Mouse (Mus musculus) right cerebral cortex, postnatal 25 days (tissue): ENCODE measurements at regions not wholly inside any gene's neighbourhood (a gene's known extent, or its start where the extent isn't known, plus 50 kb on each side); places are given as distances from the start of the nearest gene placed in this dataset.
A peak's percentile ranks its signal among the peaks of the same experiment; 100 is the strongest.

Experiments
- DNase-seq: peaks from one replicate; pipeline ENCODE4 v3.0.0; 2022

GRCm38 (mm10) chrX:105346420-105346819, 153.2 kb upstream of the Cypt2 start:
- no peak for DNase-seq

- no peak for DNase-seq
Observed at GRCm38 (mm10) chrX:105366284-105366683, 133.3 kb upstream of the Cypt2 start.

- DNase-seq, result no peak
Observed at GRCm38 (mm10) chrX:105367979-105368378, 131.6 kb upstream of the Cypt2 start.

GRCm38 (mm10) chrX:105390506-105390905, 109.1 kb upstream of the Cypt2 start:
- DNase-seq, result no peak

GRCm38 (mm10) chrX:105391029-105391428, 108.5 kb upstream of the Cypt2 start:
- no peak for DNase-seq

- DNase-seq, result peak; percentile 64
Observed at GRCm38 (mm10) chrX:105391680-105392462, 107.7 kb upstream of the Cypt2 start.

GRCm38 (mm10) chrX:105393259-105393658, 106.3 kb upstream of the Cypt2 start:
- no peak for DNase-seq

GRCm38 (mm10) chrX:105413351-105413750, 86.2 kb upstream of the Cypt2 start:
- no peak for DNase-seq

GRCm38 (mm10) chrX:105420976-105421375, 78.6 kb upstream of the Cypt2 start:
- DNase-seq, result no peak
